Mouse (Mus musculus) kidney, adult 18-20 months (tissue): Measurements from ENCODE around the gene Zswim9.

Source experiments
- DNase-seq: peaks from one replicate; pipeline ENCODE4 v3.0.0; 2021

Gene Zswim9

GRCm38 (mm10) chr7:13264396-13264795 is 14.1 kb downstream of the Zswim9 start:
- no peak for DNase-seq

- DNase-seq = no peak
These were observed 14.7 kb downstream of the Zswim9 start for GRCm38 (mm10) chr7:13263851-13264250.

- no peak for DNase-seq
These were observed 17.5 kb downstream of the Zswim9 start for GRCm38 (mm10) chr7:13260746-13261700.

GRCm38 (mm10) chr7:13212720-13213119 is 65.8 kb downstream of the Zswim9 start, which contains the start of gene Vmn1r89:
Gene Vmn1r89 (plus strand): TSS chr7:13213020.
- DNase-seq = no peak
